Mouse (Mus musculus): ENCODE measurements at regions not wholly inside any gene's neighbourhood (a gene's known extent, or its start where the extent isn't known, plus 50 kb on each side); places are given as distances from the start of the nearest gene placed in this dataset.

- TF ChIP-seq CTCF (IDR thresholded peaks at IDR 0.05; ENCODE audit: insufficient read depth, low read depth, low read length) (no peak), POLR2A (IDR thresholded peaks at IDR 0.05; ENCODE audit: insufficient read depth, low read depth, low read length) (no peak)
Measured at GRCm38 (mm10) chr16:75190316-75190715, 395.5 kb downstream of the Lipi start.
